Mouse (Mus musculus): ENCODE measurements around the gene Uhrf1.
A peak's percentile ranks its signal among the peaks of the same experiment; 100 is the strongest.
"Not testable (repeated sequence)": the region's sequence is repeated elsewhere in the genome, so short reads cannot be mapped to it uniquely, and the experiment has no call there.

The Uhrf1 gene

DNA sequence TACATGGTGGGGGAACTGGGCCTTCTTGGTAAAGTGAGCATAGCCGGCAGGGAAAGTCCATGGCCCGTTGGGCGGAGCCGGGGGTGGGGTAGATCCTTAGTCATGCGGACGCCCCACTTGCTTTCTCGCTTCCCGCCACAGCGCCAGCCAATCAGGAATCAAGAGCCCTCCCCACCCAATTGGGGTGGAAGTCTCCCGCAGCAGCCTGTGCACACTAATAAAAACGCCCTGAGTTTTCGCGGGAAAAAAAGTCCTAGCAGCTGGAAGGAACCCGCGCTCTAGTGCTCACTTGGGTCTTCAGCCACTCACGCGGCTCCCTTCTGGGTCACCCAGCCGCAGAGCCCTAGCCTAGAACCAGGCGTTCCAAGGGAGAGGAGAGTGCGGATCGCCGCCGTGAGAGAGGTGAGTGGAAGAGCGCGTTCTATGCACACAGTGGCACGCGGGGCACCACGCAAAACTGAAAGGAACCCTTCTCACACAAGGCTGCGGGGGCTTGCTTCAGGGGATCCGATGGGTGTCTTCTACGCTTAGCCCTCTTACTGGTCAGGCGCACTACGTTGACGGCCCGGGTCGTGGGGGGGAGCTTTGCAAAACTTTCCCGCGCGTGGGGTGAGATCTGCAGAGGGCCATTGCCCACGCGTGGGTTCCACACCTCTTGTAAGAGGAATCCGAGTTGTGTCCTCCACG lies at the start of gene Uhrf1:
Gene Uhrf1, plus strand, starts transcription at position 162 of the 687 bp plus-strand sequence.
- peak; percentile 86 for DNase-seq (ENCODE audit: low spot score)

DNA sequence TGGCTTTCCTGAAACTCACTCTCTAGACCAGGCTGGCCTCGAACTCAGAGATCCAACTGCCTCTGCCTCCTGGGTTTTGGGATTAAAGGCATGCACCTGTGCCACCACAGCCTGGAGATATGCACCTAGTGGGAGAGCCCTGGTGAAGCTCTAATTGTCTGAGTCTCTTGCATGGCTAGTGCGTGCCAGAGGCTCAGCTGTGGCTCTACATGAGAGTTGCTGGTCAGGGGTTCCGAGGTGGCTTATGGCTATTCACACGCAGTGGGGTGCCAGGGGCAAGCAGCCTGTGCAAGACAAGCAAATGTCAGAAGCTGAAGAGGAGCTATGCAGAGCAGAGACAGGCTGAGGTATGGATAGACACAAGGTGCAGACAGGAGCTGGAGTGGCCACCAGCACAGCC lies 48.4 kb upstream of the Uhrf1 start:
- no peak for DNase-seq (ENCODE audit: low spot score)

DNA sequence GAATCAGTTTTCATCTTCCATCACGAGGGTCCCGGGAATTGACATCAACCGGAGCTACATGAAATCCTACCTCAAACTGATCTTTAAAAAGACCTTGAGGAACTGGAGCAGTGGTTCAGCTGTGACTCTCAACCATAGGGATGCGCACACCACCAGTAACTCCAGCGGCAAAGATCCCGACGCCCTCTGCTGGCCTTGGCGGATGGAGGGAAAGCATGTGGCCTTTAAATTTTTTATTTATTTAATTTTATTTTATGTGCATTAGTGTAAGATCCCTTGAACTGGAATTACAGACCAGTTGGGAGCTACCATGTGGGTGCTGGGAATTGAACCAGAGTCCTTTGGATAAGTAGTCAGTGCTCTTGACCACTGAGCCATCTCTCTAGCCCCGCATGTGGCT lies 47.7 kb upstream of the Uhrf1 start:
- DNase-seq (ENCODE audit: low spot score), result no peak

DNA sequence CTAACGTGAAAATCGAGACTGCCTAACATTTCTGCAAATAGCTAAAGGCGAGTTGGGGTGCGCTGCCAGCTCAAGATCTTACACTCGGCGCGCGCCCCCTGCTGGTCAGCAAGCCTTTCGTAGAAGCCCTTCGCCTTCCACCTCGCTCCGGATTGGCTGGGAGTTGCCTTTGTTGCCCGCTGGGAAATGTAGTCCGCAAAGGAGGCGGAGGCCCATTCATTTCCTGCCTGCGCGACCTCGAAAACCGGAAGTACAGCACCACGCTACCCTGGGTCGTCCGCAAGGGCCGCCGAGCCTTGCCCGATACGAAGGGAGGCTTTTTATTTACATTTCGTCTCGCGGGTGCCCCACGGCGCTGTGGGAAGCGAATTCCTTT lies 47.3 kb upstream of the Uhrf1 start:
- DNase-seq (ENCODE audit: low spot score), result peak; percentile 97

DNA sequence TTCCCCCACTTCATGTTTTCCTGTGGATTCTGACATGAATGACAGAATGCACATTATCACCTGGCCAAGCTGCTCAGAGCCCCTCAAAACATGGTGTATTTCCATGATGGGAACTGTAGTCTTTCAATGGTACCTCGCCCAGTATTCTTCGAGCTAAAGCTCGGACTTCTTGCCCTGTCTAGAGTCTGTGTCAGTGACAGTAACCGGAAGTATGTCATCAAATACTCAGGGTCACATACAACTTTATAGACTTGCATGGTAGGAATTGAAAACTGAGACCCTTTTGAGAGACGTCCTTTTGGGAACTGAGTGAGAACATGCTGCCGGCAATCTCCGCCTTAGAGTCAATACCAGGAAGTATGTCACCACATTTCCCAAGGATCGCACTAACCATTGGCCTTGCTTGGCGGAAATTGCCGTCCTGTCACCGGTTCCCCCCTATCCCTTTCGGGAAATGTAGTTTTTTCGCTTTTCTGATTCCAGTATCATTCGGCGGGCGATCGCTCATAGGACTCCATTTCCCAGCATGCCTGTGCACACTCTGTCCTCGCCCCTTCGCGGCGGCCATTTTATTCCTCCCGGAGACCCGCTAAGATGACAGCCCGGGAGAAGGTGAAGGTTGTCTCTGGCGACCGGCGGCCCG lies 46.8 kb upstream of the Uhrf1 start, which contains the start of gene Fem1a:
Gene Fem1a, plus strand, starts transcription at position 572 of the 643 bp plus-strand sequence.
- DNase-seq (ENCODE audit: low spot score), result peak; percentile 96

DNA sequence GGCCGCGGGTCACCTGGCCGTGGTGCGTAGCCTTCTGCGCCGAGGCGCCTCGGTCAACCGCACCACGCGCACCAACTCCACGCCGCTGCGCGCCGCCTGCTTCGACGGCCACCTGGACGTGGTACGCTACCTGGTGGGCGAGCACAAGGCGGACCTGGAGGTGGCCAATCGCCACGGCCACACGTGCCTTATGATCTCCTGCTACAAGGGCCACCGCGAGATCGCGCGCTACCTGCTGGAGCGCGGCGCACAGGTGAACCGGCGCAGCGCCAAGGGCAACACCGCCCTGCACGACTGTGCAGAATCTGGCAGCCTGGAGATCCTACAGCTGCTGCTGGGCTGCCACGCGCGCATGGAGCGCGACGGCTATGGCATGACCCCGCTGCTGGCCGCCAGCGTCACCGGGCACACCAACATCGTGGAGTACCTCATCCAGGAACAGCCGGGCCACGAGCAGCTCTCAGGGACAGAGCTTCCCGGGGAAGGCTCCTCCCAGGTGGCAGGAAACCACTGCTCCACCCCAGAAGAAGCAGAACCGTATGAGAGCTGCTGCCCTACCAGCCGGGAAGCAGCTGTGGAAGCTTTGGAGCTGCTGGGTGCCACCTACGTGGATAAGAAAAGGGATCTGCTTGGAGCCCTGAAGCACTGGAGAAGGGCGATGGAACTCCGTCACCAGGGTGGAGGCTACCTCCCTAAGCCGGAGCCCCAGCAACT lies 45.8 kb upstream of the Uhrf1 start:
- DNase-seq (ENCODE audit: low spot score), result no peak

DNA sequence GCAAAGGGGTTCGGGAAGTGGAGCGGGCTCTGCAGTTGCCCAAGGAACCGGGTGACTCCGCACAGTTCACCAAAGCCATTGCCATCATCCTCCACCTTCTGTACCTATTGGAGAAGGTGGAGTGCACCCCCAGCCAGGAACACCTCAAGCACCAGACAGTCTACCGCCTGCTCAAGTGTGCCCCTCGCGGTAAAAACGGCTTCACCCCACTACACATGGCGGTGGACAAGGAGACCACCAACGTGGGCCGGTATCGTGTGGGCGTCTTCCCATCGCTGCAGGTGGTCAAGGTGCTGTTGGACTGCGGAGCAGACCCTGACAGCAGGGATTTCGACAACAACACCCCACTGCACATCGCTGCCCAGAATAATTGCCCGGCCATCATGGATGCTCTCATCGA lies 44.9 kb upstream of the Uhrf1 start:
- DNase-seq (ENCODE audit: low spot score), result not testable (repeated sequence)

DNA sequence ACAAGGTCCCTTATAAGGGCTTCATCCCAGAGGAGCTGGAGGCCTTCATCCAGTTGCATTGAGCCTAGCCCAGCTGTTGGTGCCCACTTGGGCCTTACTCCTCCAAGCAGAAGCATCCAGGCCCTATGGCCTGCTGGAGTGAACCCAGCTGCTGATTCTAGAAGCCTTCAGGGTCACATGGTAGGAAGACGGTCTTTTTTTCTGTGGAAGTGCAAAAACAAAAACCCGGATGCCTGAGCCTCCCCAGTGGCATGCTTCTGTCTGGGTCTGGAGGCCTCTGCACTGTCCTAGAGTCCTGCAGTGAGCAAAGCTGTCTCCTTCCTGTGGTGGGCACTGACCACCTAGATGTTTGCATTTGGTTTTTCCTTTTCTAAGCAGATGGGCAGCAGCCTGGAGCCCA lies 44.3 kb upstream of the Uhrf1 start:
- DNase-seq (ENCODE audit: low spot score), result not testable (repeated sequence)

DNA sequence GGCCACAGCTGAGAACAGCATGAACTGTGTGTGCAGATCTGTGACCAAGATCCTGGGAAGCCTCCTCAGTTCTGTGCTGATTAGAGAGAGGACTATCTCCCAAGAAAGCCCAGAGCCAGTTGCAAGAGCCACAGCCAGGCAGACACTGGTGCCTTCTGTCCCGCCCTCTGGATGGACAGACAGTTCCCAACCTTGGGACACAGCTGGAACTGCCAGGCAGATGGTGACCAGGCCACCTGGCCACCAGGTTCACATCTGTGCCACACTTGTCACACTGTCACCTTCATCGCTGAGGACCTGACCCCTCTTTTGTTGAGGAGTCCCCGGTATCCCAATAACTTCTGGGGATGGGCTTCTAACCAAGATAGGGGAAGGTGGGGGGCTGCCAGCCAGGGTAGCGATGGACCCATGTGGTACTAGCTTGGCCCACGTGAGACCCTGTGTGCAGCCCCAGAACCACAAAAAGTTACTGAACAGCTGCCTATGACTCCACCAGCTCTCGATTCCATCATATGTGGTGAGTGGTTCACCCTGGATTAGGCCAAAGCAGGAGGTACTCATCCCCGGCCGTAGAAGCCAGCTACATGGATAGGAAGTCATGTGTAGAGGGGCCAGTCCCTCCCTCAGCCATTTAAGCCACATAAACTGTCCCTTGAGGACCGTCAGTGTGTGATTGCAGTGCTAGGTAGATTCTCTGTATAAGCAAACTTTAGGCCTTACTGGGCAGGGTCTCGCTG lies 43.7 kb upstream of the Uhrf1 start:
- DNase-seq (ENCODE audit: low spot score), result no peak

DNA sequence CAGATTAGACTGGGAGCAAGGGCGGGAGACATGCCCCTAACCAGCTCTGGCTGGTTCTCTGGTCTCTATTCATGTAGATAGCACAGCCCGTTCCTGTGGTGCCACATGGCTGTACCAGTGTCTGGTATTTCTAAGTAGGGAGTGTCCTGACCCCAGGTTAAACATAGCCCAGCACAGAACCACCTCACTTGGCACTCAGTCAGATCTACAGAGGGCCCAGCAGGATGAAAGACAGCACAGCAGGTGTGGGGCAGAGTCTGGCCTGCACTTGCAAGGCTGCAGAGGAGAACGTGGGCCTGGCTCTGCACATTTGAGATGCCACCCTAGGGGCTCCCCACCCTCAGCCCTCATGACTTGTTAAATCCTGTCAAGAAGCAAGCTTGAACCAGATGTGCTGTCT lies 42.0 kb upstream of the Uhrf1 start:
- no peak for DNase-seq (ENCODE audit: low spot score)

DNA sequence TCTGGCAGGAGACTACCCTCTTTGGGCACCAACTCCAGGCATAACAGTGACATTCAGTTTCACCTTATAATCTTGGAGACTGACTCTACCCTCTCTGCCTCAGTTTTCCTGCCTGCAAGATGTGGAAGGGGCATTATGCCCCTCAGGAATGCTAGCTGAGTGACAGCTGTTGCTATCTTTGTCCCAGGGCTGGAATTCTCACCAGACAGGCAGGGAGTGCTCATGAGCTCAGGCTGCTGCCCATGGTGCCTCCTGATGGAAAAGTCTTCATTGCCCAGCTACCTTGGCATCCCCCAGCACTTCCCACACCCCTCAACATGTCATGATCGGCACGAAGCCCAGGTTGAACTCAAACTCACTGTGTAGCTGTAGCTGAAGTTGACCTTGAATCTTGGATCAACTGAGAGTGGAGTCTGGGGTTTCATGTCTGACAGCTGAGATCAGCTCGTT lies 40.5 kb upstream of the Uhrf1 start:
- no peak for DNase-seq (ENCODE audit: low spot score)

DNA sequence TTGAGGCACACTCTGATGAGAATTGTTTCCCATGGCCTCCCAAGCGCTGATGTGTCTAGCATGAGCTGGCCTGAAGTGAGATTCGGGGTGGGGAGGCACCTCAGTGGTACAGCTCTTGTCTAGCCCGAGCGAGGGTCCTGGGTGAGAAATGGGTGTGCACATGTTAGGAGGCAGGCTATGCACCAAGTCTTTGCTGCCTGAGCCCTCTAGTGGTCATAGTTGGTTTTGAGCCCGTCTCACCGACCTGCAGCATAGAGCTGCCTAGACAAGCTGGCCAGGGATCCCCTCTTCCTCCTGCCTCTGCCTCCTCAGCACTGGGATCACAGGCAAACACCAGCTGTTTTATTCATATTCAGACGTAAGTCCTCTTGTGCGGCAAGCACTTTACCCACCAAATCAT lies 39.1 kb upstream of the Uhrf1 start:
- DNase-seq (ENCODE audit: low spot score), result peak; percentile 63

DNA sequence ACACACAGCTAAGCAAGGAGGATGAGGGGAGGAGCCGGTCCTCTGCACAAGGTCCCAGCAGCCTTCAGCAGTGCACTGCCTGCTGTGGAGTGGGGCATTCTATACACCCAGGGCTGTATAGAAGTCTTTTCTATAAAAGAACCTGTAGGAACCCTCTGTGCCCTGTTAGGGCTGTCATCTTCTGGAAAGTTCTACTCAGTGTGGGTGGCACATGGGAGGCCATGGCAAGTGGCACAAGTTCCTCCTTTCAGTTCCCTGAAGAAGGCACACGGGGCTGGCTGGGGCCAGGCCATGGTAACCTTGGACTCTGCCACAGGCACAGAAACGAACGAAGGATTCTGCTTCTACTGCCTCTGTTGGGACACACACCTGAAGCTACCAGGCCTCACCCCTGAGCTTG lies 38.1 kb upstream of the Uhrf1 start:
- DNase-seq (ENCODE audit: low spot score), result no peak

DNA sequence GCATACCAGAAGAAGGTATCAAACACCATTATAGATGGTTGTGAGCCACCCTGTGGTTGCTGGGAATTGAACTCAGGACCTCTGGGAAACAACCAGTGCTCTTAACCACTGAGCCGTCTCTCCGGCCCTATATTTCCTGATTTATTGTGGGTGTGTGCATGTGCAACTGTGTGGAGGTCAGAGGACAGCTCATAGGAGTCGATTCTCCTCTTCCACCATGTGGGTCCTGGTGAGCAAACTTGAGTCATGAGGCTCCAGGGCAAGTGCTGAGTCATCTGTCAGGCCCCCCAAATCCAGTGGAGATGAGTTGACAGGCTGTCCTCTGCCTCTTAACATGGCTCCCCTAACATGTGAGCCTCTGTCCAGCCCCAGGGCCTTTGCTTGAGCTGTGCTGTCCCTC lies 37.3 kb upstream of the Uhrf1 start:
- DNase-seq (ENCODE audit: low spot score), result no peak

DNA sequence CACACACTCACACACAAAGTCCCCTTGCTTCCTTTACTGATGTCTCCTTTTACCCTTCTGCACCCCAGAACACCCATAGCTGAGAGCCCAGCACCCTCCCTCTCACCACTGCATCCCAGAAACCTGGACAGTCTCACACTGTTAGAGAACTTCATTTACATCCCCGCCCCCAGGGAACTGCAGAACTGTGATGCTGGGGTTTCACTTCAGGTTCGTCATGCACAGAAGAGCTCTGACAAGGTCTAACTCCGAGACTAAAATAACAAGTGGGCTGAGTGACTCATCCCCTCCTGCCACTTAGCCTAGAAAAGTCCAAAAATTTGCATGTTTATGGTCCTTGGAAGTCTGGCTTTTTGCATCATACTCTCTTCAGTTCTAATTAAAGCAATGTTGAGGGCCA lies 36.9 kb upstream of the Uhrf1 start:
- DNase-seq (ENCODE audit: low spot score), result no peak

DNA sequence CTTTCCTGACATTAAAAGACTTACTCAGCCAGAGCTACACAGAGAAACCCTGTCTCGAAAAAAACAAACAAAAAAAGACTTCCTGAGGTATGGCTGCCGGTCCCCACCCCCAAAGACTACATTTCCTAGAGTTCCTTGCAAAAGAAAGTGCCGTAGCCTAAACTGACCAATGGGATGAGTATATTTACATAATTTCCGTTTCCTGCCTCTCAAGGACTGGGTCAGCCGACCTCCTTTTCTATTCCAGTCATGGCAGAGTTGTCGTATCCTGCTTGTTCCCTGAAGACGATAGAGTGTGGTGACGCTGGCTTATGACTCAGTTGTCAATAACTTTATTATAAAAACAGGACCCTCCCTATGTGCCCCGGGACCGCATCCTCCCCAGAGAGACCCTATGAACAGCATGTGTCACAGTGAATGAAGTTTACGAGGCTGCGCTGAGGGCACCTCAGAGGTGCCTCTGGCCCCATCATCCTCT lies 33.9 kb upstream of the Uhrf1 start:
- peak; percentile 54 for DNase-seq (ENCODE audit: low spot score)

DNA sequence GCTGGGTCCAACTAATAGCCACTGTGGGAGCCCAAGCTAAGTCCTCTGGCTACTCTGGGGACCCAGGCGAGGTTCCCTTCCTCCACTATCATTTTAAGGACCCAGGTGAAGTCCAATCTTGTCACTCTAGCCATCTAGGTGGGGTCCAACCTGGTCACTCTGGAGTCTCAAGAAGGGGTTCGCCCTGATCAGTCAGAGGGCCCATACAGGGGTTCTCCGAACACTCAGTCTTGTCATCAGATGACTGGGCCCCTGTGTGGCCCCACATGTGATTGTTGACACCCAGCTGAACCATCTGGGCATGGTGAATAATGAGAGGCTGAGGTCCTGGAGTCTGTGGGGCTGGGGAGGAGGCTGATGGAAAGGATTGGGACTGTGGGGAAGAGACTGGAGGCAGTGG lies 33.4 kb upstream of the Uhrf1 start:
- no peak for DNase-seq (ENCODE audit: low spot score)

DNA sequence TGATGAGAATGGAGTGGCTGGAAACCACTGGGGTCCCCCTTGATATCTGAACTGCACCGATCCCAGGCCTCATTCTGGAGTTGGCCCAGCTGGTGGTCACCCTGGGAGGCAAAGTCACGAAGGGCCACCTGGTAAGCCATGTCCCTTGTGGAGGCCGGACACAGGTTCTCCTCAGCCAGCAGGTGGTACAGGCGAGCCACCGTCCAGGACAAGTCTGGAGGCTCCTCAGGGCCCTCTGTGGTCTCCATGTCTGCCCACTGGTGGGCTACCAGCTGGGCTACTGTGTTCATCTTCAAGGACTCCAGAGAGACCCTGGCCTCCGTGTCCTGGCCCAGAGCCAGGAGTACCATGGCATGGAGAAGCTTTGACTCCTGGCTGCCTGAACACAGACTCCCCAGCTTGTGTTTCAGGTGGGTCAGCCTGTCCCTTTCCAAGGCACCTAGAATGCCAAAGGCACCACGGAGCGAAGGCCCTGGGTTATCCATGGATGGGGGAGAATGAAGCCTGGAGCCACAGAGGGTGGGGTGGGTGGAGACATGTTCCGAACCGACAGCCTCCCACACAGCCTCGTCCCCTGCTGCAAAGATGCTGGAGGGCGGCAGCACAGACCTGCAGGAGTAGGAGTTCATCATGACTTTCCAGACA lies 31.4 kb upstream of the Uhrf1 start:
- DNase-seq (ENCODE audit: low spot score), result no peak

DNA sequence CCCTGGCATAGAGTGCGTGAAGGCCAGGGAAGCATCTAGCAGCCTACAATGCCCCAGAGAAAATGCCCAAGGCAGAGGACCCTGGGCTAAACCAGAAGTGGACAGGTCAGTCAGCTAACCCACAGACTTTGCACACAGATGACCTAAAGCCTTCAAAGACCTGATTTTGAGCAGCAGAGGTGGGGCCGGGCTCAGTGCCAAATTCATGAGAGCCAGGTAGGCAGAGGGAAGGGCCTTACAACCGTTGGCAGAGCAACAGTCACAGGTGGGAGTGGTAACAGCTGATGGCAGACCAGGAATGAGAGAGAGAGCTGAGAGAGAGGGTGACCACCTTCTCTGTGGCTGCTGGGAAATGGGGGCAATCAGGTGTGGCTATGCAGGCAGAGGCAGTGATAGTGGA lies 30.5 kb upstream of the Uhrf1 start:
- DNase-seq (ENCODE audit: low spot score), result no peak

DNA sequence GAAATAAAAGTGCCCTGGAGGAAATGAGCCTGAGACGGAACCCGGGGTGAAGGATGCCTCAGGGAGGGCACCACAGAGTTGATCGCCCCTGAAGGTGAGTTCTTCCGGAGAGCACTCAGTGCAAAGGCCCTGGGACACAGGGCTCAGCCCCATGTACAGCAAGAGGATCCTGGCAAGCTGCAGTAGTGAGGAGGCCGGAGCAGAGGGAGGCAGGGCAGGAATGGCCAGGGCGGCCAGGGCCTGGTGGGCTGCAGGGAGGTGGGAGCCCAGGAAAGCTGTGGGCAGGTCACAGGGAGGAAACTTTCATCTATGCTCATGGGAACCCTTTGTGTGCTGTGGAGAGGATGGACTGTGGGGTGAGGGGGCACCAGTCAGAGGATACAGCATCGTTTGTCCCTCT lies 29.6 kb upstream of the Uhrf1 start:
- DNase-seq (ENCODE audit: low spot score), result no peak

DNA sequence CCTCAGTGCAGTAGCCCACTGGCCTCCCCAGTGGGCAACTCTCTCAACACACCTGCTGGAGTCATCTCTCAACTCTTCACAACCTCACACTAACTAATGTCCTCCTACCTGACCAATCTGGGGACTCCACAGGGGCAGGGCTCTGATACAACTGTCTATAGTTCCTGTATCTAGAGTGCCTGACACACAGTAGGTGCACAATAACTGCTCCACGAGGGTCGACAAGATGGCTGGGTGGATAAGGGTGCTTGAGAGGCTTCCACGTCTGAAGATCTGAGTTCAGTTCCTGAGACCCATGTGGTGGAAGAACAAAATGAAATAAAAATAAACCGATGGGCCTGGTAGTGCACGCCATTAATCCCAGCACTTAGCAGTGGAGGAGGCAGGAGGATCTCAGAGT lies 29.1 kb upstream of the Uhrf1 start:
- no peak for DNase-seq (ENCODE audit: low spot score)

All from testis, postnatal 14 days (tissue).